Mouse (Mus musculus) heart, postnatal 0 days (tissue): ENCODE measurements at regions not wholly inside any gene's neighbourhood (a gene's known extent, or its start where the extent isn't known, plus 50 kb on each side); places are given as distances from the start of the nearest gene placed in this dataset.

ENCODE experiments used
- ATAC-seq: fragments of 200-750 bp; cut with Nextera tagmentation; 2 replicates; pipeline ENCODE4 v1.8.0; 2017; ENCODE audit warnings: low read depth, moderate number of reproducible peaks, moderate library complexity; ENCODE audit not compliant: insufficient read depth
- DNase-seq: peaks from one replicate; pipeline ENCODE4 v3.0.0-alpha.2; 2016; ENCODE audit warnings: low spot score
- H3K27ac ChIP-seq: fragments of 300-500 bp; sonication (generic); 2 replicates; pipeline ENCODE4 v1.5.1; 2014; ENCODE audit warnings: low read depth, mild to moderate bottlenecking
- H3K27me3 ChIP-seq: fragments of 300-500 bp; sonication (generic); 2 replicates; pipeline ENCODE4 v1.6.1; 2014; ENCODE audit warnings: low read length, mixed read lengths; ENCODE audit not compliant: control insufficient read depth, insufficient read depth
- H3K36me3 ChIP-seq: fragments of 300-500 bp; sonication (generic); replicated peaks from 2 replicates; pipeline ENCODE4 v1.6.1; 2014; ENCODE audit warnings: low read length, mixed read lengths; ENCODE audit not compliant: control insufficient read depth, insufficient read depth
- H3K4me1 ChIP-seq: fragments of 300-500 bp; sonication (generic); 2 replicates; pipeline ENCODE4 v1.6.1; 2014; ENCODE audit warnings: antibody characterized with exemption; ENCODE audit not compliant: control insufficient read depth, insufficient read depth
- H3K4me2 ChIP-seq: fragments of 300-500 bp; sonication (generic); 2 replicates; pipeline ENCODE4 v1.6.1; 2014; ENCODE audit warnings: low read depth, mild to moderate bottlenecking, low read length, moderate library complexity
- H3K4me3 ChIP-seq: fragments of 300-500 bp; sonication (generic); 2 replicates; pipeline ENCODE4 v1.5.1; 2014; ENCODE audit warnings: low read depth, low read length
- H3K9ac ChIP-seq: fragments of 300-500 bp; sonication (generic); replicated peaks from 2 replicates; pipeline ENCODE4 v1.6.1; 2014; ENCODE audit warnings: low read depth, low read length, mixed read lengths
- H3K9me3 ChIP-seq: fragments of 300-500 bp; sonication (generic); replicated peaks from 2 replicates; pipeline ENCODE4 v1.6.1; 2016; ENCODE audit warnings: low read length; ENCODE audit not compliant: control insufficient read depth
- CTCF ChIP-seq: IDR thresholded peaks from 2 replicates; pipeline ENCODE4 v1.5.1; 2016; ENCODE audit warnings: antibody characterized with exemption, control low read depth, low read depth
- EP300 ChIP-seq: IDR thresholded peaks from 2 replicates; pipeline ENCODE4 v1.6.1; 2016; ENCODE audit warnings: antibody characterized with exemption, low read depth
- WGBS: fragments of 180-500 bp; shearing (Covaris S2); extraction: QIAGEN DNeasy Blood & Tissue Kit; methylation state at CpG from one replicate; pipeline ENCODE4 v1.1.7; 2014; 5-methylcytosine and 5-hydroxymethylcytosine counted together

DNA sequence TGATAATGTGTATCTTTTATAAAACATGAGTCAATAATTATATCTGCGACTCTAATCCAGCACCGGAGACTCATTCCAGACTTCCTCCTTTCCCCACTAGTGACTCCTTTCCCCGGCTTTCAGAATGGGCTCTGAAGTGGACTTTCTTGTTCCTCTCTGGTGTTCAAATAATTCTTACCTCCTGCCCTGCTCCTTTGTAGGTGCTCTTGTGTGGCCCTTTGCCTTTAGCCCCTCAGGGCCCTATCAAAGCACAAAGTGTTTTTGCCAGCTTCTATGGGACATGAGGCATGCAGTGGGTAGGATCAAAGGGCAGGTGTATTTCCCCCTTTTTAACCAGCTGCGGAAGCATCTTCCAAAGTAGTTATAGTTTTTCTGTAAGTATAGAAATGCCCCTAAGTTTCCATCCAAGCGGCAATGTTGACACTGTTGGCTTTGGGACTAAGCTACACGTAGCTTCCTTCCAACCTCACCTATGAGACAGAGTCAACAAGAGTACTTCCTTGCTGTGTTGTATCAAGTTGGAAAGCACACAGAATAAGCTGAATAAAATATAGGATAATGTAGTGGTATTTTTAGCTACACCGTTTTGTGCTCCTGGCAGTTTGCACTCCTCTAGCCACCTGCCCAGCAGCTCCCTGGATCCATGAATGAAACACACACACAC is 93.8 kb upstream of the Rapgef5 start:
- ATAC-seq (no peak), DNase-seq (no peak)
- WGBS = 78% methylated on average over 7 of the region's 7 CpGs
- Histone ChIP-seq H3K9ac (no peak overlapping the region), H3K9me3 (no peaks in the 10 kb centered on the region), H3K4me3 (no peak overlapping the region), H3K36me3 (no peaks in the 10 kb centered on the region), H3K27me3 (no peaks in the 10 kb centered on the region), H3K4me1 (no peaks in the 10 kb centered on the region), H3K27ac (no peak overlapping the region), H3K4me2 (no peak overlapping the region)
- TF ChIP-seq EP300 (no peak), CTCF (no peak)

DNA sequence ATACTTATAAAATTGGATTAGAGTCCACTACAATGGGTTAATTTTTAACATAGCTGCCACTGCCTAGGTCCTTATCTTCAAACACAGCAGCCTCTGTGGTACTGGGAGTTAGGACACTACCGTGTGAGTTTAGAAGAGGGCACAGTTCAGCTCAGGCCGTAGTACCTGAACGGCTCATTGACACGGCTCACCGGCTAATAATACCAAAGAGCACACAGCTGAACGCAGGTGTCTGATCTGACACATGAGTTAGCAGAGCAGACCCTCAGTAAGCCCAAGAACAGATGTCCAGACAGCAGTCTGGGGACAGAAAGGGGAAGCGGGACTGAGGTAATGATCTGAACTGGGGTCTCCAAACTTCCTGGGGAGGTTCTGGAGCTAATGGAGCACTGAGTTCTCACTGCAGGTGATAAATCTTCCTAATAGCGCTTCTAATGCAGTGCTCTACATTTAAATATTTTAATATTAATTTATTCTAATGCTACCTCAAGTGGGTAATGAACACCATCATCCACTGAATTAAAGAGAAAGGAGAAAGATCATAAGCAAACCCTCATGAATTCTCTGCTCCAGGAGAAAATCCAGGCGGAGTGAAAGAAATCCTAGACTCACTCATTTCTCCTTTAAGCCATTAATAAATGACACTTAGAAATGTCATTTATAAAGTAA is 90.8 kb upstream of the Rapgef5 start:
- DNase-seq = no peak
- Histone ChIP-seq H3K4me2 (no peak overlapping the region), H3K36me3 (no peaks in the 10 kb centered on the region), H3K27ac (no peak overlapping the region), H3K27me3 (no peaks in the 10 kb centered on the region), H3K4me1 (no peaks in the 10 kb centered on the region), H3K4me3 (no peak overlapping the region), H3K9me3 (no peaks in the 10 kb centered on the region), H3K9ac (no peak overlapping the region)
- ATAC-seq = no peak
- TF ChIP-seq CTCF (no peak), EP300 (no peak)
- 54% methylated on average over 9 of the region's 9 CpGs for WGBS

DNA sequence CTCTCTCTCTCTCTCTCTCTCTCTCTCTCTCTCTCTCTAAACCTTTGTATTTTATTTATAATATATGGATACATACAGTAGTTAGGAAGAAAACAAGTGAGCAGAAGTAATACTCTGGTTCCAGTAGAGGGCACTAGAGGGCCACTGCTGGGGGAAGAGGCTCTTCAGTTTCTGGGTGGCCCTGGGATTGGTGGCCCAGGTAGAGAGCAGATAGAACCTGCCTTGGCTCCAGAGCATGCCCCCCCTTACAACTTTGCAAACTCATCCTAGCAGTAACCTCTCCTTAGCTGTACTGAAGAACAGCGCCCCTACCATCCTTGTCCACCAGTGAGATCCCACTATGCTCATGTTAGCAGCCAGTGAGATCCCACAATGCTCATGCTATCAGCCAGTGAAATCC is 88.8 kb upstream of the Rapgef5 start:
- DNase-seq (peak; percentile 23), ATAC-seq (no peak)
- TF ChIP-seq CTCF (peak; percentile 73), EP300 (no peak)
- Histone ChIP-seq H3K27ac (no peak overlapping the region), H3K9ac (no peak overlapping the region), H3K4me2 (no peak overlapping the region), H3K36me3 (no peaks in the 10 kb centered on the region), H3K27me3 (no peaks in the 10 kb centered on the region), H3K4me3 (no peak overlapping the region), H3K4me1 (no peaks in the 10 kb centered on the region), H3K9me3 (no peaks in the 10 kb centered on the region)
- 19% methylated on average over 1 of the region's 1 CpGs for WGBS

DNA sequence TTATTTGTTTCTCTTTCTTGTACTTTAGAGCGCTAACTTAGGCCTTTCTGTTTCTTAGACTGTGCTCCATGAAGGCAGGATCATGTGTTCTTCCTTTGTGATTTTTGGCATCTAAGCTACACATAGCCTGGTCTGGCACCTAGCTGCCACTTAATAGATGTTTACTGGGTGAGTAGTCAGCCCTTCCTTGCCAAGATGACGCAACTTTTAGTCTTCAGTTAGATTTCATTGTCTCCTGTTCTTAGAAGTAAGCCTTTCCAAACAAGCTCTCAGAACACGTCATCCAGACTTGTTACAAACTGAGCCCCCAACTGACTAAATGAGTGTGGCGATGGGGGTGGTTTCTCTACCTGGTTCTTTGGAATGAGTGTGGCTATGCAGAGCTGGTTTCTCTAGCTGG is 85.4 kb upstream of the Rapgef5 start:
- H3K9me3 ChIP-seq = no peaks in the 10 kb centered on the region
- no peak overlapping the region for H3K4me2 ChIP-seq
- peak; percentile 18 for DNase-seq
- no peaks in the 10 kb centered on the region for H3K36me3 ChIP-seq
- 82% methylated on average over 4 of the region's 4 CpGs for WGBS
- no peak overlapping the region for H3K9ac ChIP-seq
- no peak for ATAC-seq
- H3K4me3 ChIP-seq = no peak overlapping the region
- TF ChIP-seq CTCF (no peak), EP300 (no peak)
- no peaks in the 10 kb centered on the region for H3K27me3 ChIP-seq
- no peaks in the 10 kb centered on the region for H3K4me1 ChIP-seq
- no peak overlapping the region for H3K27ac ChIP-seq

GRCm38 (mm10) chr12:117432788-117433187 is 83.5 kb upstream of the Rapgef5 start:
- Histone ChIP-seq H3K9me3 (no peaks in the 10 kb centered on the region), H3K36me3 (no peaks in the 10 kb centered on the region), H3K4me2 (no peak overlapping the region), H3K4me3 (no peak overlapping the region), H3K9ac (no peak overlapping the region), H3K27ac (no peak overlapping the region), H3K4me1 (no peaks in the 10 kb centered on the region), H3K27me3 (no peaks in the 10 kb centered on the region)
- no peak for ATAC-seq
- no peak for TF ChIP-seq CTCF
- TF ChIP-seq EP300 = no peak
- 56% methylated on average over 1 of the region's 1 CpGs for WGBS
- no peak for DNase-seq

DNA sequence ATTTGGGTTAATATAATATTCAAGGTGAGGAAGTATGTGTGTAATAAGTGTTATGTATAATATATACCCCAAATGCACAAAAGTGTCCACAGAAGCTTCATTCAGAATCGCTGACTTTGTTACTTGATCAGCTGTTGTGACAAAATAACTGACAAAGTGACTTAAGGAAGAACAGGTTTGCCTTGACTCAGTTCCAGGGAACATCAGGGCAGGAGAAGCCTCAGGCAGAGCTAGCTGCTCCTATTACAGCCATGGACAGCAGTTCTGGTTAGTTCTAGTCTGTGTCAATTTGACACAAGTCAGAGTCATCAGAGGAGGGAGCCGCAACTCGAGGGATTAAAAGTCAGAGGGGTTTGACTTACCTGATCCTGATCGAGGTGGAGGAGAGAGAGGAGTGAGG is 79.3 kb upstream of the Rapgef5 start:
- no peak for DNase-seq
- no peaks in the 10 kb centered on the region for H3K9me3 ChIP-seq
- no peaks in the 10 kb centered on the region for H3K36me3 ChIP-seq
- WGBS = 66% methylated on average over 4 of the region's 4 CpGs
- no peak overlapping the region for H3K4me2 ChIP-seq
- TF ChIP-seq EP300 (no peak), CTCF (no peak)
- no peak overlapping the region for H3K4me3 ChIP-seq
- H3K4me1 ChIP-seq = no peaks in the 10 kb centered on the region
- H3K27me3 ChIP-seq = no peaks in the 10 kb centered on the region
- ATAC-seq = no peak
- no peak overlapping the region for H3K27ac ChIP-seq
- H3K9ac ChIP-seq = no peak overlapping the region
